Mouse (Mus musculus): Measurements from ENCODE around the gene Calm4.
"Not testable (repeated sequence)": the region's sequence is repeated elsewhere in the genome, so short reads cannot be mapped to it uniquely, and the experiment has no call there.

Calm4 gene

GRCm38 (mm10) chr13:3837312-3837807 lies at the start of gene Calm4:
Gene Calm4, plus strand, starts transcription at chr13:3837757.
- DNase-seq: not testable (repeated sequence)

- no peak for DNase-seq
Observed at GRCm38 (mm10) chr13:3788588-3788987, 49.0 kb upstream of the Calm4 start.

DNA sequence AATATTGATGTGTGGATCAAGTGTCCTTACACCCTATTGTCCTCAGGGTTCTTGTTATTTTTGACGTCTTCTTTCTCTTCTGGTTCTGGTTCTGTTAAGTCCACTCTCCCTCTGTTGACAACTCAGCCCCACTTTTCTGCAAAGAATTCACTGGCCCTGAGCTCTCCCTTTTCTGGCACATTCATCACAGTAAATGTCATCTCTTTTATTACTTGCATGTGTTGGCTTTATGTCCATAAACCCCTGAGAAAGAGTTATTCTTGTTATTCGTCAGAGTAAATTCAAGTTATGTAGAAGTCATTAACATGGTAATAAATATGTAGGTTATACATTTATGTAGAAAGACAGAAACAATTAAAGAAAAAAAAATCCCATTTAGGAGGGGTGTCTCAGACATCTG lies 48.0 kb upstream of the Calm4 start:
- DNase-seq: no peak

GRCm38 (mm10) chr13:3796649-3797048 lies 40.9 kb upstream of the Calm4 start:
- DNase-seq: no peak

GRCm38 (mm10) chr13:3798751-3799150 lies 38.8 kb upstream of the Calm4 start:
- no peak for DNase-seq

GRCm38 (mm10) chr13:3799386-3799785 lies 38.2 kb upstream of the Calm4 start:
- DNase-seq: no peak

DNA sequence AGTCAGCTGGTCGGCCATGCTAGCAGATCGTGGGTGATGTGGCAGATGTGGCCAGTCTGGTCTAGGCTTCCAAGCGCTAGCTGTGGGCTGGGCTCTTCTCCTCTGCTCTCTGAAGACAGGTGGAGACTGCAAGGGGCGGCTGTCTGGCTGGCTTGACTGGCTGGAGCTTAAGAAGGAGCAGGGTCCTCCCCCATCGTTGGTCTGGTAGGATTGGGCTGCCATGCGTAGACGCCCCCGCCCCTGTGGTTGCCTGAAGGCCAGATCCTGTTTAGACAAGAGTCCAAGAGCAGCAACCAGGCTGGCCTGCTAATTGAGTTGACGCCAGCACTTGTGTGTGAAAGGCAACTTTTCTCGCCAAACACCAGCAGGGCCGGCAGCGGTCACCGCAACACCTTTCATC lies 33.4 kb upstream of the Calm4 start, which contains the start of gene Calml3:
TSS of gene Calml3 (minus strand) at position 131 of the 400 bp plus-strand sequence.
- no peak for DNase-seq

GRCm38 (mm10) chr13:3805132-3805531 lies 32.4 kb upstream of the Calm4 start:
- no peak for DNase-seq

GRCm38 (mm10) chr13:3805638-3806037 lies 31.9 kb upstream of the Calm4 start:
- no peak for DNase-seq

- no peak for DNase-seq
Observed at GRCm38 (mm10) chr13:3807131-3807827, 30.3 kb upstream of the Calm4 start.

GRCm38 (mm10) chr13:3818012-3818739 lies 19.4 kb upstream of the Calm4 start:
- no peak for DNase-seq

DNA sequence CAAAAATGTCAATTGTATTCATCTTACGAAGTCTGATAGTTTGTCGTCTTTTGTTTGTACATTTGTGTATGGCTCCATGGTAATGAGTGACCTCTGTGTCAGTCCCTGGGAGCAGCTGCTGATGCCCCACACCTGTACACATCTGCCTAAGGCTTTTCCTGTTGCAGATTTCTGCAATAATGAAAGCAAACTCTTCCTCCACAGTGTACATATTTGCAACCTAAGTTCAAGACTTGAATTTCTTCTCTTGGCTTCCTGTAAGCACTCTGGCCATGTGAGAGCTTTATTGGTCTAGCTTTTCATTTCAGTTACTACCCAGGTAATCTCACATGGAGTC lies 18.8 kb upstream of the Calm4 start:
- no peak for DNase-seq

- DNase-seq: no peak
Observed at GRCm38 (mm10) chr13:3822105-3822504, 15.5 kb upstream of the Calm4 start.

DNA sequence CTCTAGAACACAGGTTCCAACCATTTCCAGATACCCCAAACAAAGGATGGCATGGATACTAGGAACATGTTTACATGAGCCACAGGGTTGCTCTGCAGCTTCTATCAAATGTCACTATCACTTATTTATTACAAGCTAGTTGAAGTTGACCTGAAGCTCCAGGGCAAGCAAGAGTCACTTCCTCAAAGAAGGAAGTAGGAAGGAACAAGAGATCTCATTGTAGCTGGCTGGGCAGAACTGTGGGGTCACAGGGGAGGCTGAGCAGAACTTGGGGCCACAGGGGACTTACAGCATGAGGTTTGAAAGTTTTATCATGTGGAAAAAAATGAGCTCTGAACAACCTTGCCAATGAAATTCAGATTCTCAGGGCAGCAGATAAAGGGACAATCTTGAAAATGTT lies 11.8 kb upstream of the Calm4 start:
- DNase-seq: no peak

- no peak for DNase-seq
Observed at GRCm38 (mm10) chr13:3831546-3831945, 6.0 kb upstream of the Calm4 start.

- DNase-seq: no peak
Observed at GRCm38 (mm10) chr13:3831994-3832393, 5.6 kb upstream of the Calm4 start.

DNA sequence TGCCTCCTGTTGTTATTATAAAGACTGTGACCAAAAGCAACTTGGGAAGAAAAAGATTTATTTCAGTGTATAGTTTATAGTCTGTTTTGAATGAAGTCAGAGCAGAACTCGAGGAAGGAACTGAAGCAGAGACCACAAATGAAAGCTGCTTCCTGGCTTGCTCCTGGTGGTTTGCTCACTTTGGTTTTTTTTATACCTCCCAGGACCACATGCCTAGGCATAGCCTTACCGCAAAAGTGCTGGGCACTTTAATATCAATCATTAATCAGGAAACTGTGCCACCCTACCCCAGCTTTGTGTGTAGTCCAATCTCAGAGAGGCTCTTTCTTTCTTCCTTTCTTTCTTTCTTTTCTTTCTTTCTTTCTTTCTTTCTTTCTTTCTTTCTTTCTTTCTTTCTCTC lies 5.1 kb upstream of the Calm4 start:
- DNase-seq: no peak

GRCm38 (mm10) chr13:3833644-3834043 lies 3.9 kb upstream of the Calm4 start:
- DNase-seq: not testable (repeated sequence)

GRCm38 (mm10) chr13:3840662-3841061 lies 3.1 kb downstream of the Calm4 start:
- DNase-seq: not testable (repeated sequence)

- no peak for DNase-seq
Observed at GRCm38 (mm10) chr13:3850330-3850729, 12.8 kb downstream of the Calm4 start.

DNA sequence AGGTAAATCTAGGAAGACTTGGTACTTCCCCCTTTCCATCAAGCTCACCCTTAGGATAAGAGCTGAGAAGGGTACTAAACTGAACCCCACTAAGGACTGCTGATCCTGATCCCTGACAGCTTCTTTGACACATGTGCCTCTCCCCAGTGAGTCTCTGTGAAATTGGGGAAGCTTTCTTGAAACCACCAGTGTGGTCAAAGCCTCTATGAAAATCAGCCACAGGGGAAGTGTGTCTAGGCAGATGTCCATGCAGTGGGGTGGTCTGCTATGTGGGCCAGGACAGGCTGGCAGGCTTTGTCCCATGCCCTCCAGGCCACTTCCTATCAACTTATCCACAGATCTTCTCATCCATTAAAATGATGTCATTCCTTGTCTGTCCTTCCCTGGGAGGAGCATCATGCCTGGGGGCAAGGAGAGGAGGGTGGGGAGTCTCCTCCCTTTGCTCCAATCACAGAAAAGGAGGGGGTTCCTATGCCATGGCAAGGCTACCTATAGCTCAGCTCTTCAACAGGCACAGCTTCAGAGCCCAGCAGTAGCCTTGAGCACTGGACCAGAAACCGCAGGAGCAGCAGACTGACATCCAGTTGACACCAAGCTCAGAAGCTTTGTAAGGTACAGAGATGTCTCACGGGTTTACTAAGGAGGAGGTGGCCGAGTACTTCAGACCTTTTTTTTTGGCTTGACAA lies 16.2 kb downstream of the Calm4 start, which contains the start of gene Calm5:
TSS of gene Calm5 (plus strand) at position 526 of the 686 bp plus-strand sequence.
- not testable (repeated sequence) for DNase-seq

DNA sequence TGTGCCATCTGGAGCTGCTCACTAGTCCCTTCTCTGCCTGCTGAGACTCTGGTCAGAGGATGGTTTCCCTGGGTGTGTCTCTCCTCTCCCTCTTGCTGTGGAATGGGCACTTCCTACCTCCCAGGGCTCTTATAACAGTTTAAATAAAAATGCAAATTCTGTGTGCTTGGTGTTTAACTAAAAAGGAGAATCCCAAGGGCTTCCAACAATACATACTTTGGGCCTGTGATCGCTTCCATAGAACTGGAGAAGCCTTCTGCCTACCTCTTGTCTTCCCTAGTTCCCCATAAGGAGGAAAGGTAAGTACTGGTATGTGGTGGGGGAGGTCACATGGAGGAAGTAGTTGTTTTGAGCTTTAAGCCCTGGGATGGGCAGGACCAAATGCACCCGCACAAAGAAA lies 17.3 kb downstream of the Calm4 start:
- no peak for DNase-seq

GRCm38 (mm10) chr13:3856252-3856651 lies 18.7 kb downstream of the Calm4 start:
- no peak for DNase-seq

DNA sequence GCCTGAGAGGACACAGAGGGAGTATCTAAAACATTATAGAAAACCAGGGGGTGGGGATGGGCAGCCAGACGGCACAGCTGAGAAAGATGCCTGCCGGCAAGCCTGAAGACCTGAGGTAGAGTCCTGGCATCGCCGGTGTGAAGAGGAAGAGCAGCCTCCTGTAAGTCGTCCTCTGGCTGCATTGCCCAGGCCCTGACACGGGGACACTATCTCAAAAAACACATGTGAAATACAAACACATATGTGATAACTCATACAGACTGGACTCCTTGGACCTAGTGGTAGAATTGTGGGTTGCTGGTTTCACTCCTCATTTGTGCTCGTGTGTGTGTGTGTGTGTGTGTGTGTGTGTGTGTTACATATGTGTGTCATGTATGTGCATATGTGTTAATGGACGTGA lies 23.7 kb downstream of the Calm4 start:
- DNase-seq: no peak
